Mouse (Mus musculus) cerebellum, adult 2 months (tissue): ENCODE results near the gene Tbc1d10c.

Source experiments
- CTCF ChIP-seq: fragments of 200-500 bp; IDR thresholded peaks from 2 replicates; pipeline ENCODE4 v1.5.1; 2011; ENCODE audit warnings: low read depth, mild to moderate bottlenecking, control low read depth, low read length, moderate library complexity, borderline replicate concordance; ENCODE audit not compliant: insufficient read depth
- POLR2A ChIP-seq: fragments of 200-500 bp; IDR thresholded peaks from 2 replicates; pipeline ENCODE4 v1.6.1; 2011; ENCODE audit warnings: low read length, control low read depth, borderline replicate concordance; ENCODE audit not compliant: insufficient read depth

DNA sequence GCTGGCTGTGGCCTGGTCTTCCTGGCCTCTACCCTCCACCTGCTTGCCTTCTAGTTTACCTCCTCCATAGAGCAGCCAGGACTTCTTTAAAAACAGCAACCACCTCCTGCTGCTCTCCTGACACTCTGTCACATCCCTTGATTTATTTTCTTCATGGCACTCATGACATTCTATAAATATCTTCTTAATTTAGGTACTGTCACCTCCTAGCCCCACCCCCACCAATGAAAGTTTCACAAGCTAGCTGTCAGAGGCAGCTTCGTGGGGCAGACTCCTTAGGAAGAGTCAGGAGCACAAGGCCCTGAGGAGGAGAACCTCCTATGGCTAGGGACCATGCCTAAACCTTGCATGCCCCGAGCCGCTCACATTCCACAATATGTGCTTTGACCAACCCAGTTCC lies 3.8 kb downstream of the Tbc1d10c start:
- TF ChIP-seq POLR2A (no peak), CTCF (no peak)
